Mouse (Mus musculus) right cerebral cortex, postnatal 4 days (tissue): ENCODE measurements around the gene Phf1.
"Not testable (repeated sequence)": the region's sequence is repeated elsewhere in the genome, so short reads cannot be mapped to it uniquely, and the experiment has no call there.

Source experiments
- DNase-seq: peaks from one replicate; pipeline ENCODE4 v3.0.0-alpha.2; 2022

Phf1 gene

GRCm38 (mm10) chr17:26932839-26933398 lies at the start of gene Phf1:
Gene Phf1, plus strand, starts transcription at chr17:26933052.
- peak; percentile 91 for DNase-seq

- no peak for DNase-seq
Observed at GRCm38 (mm10) chr17:26883585-26883984, 49.3 kb upstream of the Phf1 start.

- DNase-seq = peak; percentile 73
Observed at GRCm38 (mm10) chr17:26884995-26885926, 47.6 kb upstream of the Phf1 start.

DNA sequence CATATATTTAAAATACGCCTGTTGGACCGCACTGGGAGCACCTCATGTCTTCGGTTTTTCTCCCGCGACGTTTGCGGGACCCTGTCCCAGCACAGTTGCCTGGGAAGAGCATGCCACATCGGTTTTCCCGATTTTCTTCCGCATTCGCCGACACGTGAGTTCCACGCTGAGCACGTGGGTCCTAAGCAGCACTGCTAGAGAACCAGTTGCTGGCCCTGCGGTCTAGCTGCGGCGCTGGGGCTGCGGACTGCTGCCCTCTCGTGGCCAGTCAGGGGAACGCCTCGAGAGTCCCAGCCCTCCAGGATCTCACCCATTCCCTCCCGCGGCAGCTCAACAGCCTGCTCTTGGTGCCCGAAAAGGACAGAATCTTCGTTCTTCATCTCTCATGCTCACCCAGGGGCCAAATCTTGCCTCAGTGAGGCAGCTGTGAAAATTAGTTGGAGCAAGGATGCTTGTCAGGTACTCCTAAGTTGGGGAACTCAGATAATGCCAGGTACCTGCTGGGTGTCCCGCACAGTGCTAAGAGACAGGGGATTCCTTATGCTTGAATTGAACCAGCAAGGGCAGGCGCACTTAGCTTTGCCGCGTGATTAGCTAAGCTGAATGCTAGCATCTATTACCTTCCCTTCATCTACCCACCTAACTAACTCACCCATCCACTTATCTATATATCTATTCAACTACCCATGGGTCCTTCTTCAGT lies 46.7 kb upstream of the Phf1 start:
- peak; percentile 86 for DNase-seq

DNA sequence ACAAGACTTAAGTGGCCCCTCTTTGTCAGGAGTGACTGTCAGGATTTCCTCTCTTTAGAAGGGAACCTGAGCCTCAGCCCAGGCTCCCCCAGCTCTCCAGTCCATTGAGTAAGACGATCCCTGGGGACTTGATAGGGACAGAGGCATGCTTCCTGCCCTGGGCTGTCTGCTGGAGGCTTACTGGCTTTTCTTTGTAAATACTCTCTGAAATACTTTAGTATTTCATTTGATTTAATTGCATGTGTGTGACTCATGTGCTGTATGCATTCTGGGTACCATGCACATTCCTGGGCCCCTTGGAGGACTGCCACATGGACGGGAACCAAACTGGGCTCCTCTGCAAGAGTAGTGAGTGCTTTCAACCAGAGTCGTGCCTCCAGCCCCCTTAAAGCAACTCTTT lies 44.9 kb upstream of the Phf1 start:
- no peak for DNase-seq

GRCm38 (mm10) chr17:26892635-26893375 lies 40.0 kb upstream of the Phf1 start:
- no peak for DNase-seq

- DNase-seq = no peak
Observed at GRCm38 (mm10) chr17:26893492-26893891, 39.4 kb upstream of the Phf1 start.

- no peak for DNase-seq
Observed at GRCm38 (mm10) chr17:26894342-26894741, 38.5 kb upstream of the Phf1 start.

- DNase-seq = peak; percentile 61
Observed at GRCm38 (mm10) chr17:26895578-26895977, 37.3 kb upstream of the Phf1 start.

- DNase-seq = no peak
Observed at GRCm38 (mm10) chr17:26900916-26901315, 31.9 kb upstream of the Phf1 start.

GRCm38 (mm10) chr17:26904320-26904719 lies 28.5 kb upstream of the Phf1 start:
- no peak for DNase-seq

- not testable (repeated sequence) for DNase-seq
Observed at GRCm38 (mm10) chr17:26907506-26907905, 25.3 kb upstream of the Phf1 start.

- DNase-seq = no peak
Observed at GRCm38 (mm10) chr17:26915248-26915647, 17.6 kb upstream of the Phf1 start.

DNA sequence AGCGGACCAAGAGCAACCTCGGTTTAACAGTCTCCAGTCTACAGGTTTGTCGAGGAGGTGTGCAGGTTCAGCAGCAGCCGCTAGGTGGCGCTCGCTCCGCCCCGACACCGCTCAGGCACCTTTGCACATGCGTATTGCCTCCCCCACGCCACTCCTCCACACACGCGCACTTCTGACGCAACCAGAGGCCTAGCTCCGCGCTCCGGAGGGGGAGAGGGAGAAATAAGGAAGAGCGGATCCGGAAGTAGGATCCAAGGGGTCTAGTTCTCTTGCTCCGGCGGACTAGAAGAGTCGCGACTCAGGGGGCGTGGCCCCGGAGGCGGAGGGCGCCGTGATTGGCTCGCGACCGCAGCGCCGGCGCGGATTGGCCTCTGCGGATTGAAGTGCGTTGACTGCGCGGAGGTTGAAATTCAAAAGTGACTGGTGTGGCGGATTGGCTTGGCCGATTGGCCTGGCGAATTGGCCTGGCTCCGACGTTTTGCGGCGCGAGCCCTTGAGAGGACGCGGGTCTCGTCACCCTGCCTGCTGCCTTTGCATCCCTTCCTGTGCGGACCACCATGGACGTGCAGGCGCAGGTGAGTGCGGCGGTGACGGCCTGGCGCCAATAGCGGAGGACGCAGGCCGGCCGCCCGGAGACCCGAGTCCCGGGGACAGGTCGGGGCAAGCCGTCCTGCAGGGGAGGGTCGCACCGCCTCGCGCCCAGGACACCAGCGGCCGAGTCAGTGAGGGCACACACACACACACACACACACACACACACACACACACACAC lies 16.0 kb upstream of the Phf1 start, which contains the start of gene Kifc5b:
Gene Kifc5b, plus strand, starts transcription at position 381 of the 772 bp plus-strand sequence.
- peak; percentile 100 for DNase-seq

DNA sequence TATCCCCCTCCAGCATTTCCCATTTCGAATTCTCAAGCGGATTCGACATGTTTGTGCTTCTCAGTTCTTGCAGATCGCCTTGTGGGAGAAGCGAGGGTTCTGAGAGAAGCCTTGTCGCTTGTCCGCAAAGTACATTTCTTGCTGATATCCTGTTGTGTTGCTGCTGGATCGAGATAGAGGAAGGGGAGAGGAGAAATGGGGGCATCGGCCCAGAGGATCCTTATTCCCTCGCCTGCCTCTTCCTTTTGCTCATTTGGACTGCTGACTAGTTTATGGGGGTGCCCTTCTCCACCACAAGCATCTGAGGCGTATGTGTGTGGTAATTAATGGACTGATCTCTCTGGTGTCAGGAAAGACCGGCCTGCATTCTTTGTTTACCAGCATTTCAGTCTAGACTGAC lies 15.3 kb upstream of the Phf1 start:
- DNase-seq = not testable (repeated sequence)

GRCm38 (mm10) chr17:26918343-26918742 lies 14.5 kb upstream of the Phf1 start:
- no peak for DNase-seq

GRCm38 (mm10) chr17:26919516-26919915 lies 13.3 kb upstream of the Phf1 start:
- not testable (repeated sequence) for DNase-seq

DNA sequence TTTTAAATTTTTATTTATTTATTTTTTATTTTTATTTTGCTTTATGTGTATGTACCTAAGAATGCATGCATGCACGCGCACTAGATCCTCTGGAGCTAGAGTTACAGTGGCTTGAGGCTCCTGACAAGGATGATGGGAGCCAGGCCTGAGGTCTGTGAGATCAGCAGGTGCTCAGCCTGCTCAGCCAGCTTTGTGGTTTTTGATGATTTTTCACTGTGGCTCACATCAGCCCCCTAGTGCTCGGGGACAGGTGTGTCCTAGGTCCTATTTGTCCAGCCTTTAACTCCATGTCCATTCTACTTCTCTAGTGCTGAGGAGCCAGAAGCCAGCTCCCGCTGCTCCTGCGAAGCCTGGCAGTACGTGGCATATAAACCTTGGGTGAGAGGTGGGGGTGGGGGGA lies 10.5 kb upstream of the Phf1 start:
- DNase-seq = not testable (repeated sequence)

DNA sequence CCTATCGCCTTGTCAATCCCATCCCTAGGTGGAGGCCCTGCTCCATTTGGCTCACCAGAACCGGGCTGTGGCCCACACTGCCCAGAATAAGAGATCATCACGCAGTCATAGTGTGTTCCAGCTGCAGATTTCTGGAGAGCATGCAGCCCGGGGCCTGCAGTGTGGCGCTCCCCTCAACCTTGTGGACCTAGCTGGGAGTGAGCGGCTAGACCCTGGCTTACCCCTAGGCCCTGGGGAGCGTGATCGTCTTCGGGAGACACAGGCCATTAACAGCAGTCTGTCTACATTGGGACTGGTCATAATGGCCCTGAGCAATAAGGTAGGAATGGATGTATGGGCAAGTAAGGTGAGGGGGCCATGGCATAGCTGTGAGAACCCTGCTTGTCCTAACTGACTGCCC lies 7.4 kb upstream of the Phf1 start:
- DNase-seq = not testable (repeated sequence)

GRCm38 (mm10) chr17:26931795-26932194 lies 1.1 kb upstream of the Phf1 start:
- not testable (repeated sequence) for DNase-seq

DNA sequence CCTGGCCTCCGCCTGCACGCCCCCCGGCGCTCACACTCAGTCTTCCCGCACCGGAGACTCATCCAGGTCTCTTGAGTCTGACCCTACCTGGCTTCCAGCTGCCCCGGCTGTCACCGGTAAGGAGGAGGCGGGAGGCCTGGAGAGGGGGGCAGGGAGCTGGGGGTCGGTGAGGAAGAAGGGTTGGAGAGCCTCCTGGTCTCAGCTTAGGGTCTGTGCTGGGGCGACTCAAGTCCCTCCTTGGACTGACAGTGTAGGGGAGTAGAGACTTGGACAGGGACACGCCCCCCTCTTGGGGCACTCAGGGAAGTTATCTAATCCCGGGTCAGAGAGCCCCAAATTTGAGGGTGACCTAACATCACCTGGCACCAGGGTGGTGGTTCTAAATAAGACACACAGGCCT lies 567 bp downstream of the Phf1 start:
- no peak for DNase-seq
